Mouse (Mus musculus) cerebellum, postnatal 25 days (tissue): ENCODE data around the gene Coro7.

Experiments used
- DNase-seq, 2 experiments: peaks; one replicate each; pipeline ENCODE4 v3.0.0; 2021; ENCODE audit warnings: mixed read lengths in 2 of 2

Coro7 gene

DNA sequence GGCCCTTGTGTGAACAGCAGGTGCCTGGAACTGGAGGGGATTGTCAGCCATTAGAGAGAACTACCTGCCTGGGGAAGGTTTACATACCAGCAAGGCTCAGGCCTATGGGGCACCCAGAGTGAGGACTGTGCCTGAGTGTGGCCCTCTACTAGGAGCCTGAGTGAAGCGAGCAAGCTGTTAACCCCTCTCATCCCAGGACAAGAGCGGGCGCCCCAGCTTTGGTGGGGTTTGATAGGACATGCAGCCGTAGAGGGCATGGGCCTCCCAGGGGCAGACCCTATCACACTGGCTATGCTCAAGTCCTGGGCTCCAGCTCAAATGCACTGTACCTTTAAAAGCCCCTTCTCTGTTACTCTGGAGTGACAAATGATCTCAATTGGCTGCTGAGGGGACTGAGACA, 32.7 kb downstream of the Coro7 start:
- DNase-seq, result no peak

DNA sequence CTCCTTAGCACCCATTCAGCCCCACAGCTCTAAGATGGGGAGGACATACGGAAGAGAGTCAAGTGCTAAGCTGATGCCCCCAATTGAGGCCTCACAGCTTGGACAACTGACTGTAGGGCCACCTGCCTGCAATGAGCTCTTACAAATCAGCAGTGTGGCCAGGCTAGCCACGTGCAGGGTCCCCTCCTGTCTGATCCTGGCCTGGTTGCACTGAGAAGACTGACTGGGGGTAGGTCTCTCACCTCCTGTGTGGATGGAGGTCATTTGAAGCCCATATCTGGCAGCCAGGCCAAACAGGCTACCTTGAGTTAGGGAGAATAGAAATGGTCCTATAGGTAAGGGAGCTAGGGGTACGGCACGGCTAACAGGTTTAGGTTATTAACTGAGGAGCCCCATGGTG, 33.7 kb downstream of the Coro7 start:
- DNase-seq, result no peak

DNA sequence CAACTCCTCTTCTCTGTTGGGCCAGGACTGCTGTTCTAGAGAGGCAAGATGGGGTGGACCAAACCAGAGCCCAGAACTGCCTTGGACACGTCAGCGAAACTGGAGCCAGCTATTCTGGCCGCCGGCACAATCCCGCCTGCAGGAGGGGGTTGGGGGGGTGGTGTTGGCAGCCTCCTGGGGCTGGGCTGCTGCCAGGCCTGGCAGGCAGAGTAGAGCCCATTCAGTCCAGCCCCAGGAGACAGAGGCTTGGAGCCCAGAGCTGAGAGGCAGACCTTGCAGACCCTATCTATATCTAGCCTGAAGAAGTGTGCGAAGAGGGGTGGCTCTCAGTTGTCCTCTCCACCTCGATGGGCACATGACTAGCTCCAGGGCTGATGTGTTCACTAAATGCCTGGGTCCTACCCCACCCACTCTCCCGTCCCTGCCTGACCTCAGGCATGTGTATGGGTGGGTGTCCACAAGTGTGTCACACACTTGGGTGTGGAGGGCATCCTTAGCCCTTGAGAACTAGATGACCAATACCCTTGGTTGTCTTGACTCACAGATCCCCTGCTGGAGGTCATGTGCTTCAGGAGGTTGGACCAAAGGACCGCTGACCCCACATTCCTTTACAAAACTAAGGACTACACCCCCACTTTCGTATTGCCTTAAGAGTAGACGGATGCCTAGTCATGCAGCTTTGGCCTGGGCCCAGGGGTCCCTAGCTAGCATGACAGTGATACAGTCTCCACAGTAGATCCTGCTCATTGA, 35.7 kb downstream of the Coro7 start:
- peak; percentile 85 to 90 for DNase-seq

DNA sequence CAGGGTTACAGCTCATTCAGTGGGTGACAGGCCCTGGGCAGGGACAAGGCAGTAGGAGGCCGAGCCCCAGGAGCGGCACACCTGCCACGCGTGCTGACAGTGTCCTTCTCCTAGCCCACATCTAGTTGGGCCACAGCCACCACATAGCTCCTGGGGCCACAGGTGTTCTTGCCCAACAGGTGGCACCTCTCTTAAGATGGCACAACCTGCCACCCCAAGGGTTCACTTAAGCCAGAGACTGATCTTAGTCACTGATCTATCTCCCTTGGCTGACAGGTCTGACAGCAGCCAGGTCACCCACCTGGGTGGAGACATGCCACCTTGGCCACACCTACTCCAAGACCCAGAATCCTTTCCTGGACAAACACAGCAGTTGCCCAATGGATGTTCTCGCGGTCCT, 36.6 kb downstream of the Coro7 start:
- peak in 1 of 2 experiments; percentile 5 for DNase-seq

DNA sequence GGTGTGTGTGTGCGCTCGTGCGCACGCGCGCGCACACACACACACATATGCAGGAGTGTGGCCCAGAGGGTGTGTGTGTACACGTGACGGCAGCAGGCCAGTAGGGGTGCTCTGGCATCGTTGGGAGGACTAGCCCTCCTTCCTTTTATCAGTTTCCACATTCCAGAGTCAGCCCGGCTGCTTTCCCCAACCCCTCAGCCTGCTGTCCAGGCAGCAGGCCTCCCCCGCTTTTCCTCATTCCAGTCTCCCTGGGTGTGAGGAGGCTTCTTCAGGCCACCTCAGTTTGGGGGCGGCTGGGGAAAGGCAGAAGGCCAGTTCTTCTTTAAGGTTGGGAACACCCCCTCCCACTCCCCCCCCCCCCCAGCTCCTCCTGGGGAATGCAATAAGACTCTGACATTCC, 37.4 kb downstream of the Coro7 start:
- peak in 1 of 2 experiments; percentile 5 for DNase-seq

DNA sequence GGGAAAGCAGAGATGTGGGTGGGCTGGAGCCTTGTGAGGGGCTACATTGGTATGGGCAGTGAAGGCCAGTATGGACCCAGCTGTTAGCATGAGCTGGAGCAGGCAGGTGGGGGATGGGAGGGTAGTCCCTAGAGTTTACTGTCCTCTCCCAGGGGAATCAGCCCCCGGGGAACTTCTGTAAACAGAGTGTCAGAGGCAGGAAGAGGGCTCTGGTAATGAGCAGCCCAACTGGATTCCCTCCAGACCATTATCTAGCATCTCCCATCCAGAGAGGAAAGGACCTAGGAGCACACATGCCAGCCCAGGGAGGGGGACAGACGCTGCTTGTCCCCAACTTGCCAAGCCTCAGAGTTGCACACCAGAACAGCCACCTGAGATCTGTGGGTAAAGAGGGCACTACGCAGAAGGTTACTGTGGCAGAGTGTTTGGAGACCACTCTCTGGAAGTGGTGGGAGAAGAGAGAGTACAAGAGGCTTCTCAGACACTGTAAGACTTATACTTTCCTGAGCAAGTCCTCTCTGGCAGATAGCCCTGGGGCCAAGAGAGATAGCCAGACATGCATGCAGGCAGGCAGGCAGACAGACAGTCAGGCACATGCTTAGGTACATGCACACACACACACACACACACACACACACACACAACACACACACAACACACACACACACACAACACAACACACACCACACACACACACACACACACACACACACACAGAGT, 38.3 kb downstream of the Coro7 start:
- DNase-seq, result no peak

DNA sequence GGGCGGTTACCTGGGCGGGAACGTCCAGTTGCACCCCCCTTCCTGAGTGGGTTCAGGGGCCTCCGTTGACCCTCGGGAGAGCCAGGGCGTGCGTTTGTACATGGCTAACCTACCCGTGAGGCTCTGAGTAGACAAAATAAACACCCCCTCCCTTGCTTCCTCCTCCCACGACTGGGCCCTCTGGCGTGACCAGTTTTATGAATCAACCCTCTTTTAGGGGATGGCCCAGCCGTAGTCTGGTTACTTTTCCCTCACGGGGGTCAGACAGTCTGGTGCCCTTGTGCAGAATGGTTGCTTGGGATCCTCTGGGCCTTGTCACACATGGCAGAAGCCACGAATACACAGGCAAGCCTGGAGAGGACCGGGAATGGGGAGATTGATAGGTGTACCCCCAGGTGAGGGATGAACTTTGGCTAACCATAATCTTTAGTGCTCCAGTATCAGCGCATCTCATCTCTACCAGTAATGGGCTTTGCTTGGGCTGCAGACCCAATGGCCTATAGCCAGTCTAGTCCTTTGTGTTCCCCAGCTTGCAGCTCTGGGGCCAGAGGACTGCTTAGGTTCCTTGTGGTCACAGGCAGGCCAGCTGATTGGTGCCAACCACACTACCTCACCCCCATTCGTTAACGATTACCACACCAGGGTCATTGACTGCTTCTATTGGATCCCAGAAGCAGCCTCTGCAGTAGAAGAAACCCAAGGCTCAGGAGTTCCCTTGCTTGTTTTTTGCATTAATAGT, 39.1 kb downstream of the Coro7 start:
- DNase-seq, result no peak

DNA sequence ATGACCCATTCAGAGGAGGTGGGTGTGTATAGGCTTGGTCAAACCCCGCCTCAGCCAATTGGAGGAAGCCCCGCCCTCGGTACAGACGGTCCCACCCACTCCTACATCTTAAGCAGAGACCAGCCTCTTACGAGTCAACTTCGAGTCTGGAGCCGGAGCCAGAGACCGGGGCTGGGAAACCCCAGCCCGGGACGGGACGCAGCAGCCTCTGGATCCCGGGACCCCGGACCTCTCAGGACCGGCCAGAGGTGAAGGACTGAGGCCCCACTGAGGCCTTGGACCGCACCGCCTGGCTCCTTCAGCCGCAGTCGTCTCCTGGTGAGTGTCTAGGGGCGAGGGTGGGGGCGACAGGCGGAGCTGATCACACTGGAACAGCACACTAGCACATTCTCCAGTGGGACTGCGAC, 39.7 kb downstream of the Coro7 start, which contains the start of the genes Vasn and Dnaja3:
Gene Vasn, plus strand, starts transcription at position 111 of the 407 bp plus-strand sequence.
Gene Dnaja3, plus strand, starts transcription at position 159 of the 407 bp plus-strand sequence.
- peak in 1 of 2 experiments; percentile 38 for DNase-seq

DNA sequence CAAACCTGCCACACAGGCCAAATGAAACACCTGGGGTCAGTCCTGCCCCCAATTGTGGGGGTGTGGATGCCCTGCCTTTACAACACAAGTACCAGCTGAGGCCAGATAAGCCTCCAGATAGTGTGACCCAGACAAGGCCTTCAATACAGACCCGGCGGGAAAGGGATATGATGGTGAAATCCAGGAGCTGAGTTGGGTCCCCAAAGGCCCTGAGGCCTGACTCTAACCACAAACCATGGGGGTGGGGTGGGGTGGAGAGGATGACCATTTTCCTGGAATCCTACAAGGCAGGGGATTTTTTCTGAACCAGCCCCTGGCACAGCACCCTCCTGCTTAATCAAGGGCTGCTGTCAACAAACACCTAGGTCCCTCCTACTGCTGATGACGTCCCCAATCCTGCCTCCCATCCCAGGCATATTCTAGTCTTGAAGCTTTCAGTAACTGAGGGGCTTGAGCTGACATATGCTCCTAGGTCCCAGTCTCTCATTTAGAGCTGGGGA, 40.6 kb downstream of the Coro7 start:
- no peak for DNase-seq

DNA sequence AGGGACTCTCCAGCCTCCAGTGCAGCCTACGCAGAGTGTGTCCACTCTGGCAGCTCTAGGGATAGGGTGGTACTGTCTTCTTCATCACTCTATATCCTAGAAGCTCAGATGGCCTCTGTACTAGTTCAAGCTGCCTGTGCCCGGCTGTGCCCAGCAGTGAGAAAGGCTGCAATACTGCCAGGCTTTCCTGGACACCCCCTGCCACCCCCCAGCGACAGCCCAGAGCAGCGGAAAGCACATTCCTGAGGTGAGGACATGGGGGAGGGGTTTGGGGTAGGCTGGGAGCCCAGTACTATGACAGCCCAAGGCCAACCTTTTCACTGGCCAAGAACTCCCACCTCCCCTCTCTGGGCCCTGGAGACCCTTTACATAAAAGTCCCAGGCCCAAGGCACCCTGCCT, 43.8 kb downstream of the Coro7 start:
- no peak for DNase-seq

DNA sequence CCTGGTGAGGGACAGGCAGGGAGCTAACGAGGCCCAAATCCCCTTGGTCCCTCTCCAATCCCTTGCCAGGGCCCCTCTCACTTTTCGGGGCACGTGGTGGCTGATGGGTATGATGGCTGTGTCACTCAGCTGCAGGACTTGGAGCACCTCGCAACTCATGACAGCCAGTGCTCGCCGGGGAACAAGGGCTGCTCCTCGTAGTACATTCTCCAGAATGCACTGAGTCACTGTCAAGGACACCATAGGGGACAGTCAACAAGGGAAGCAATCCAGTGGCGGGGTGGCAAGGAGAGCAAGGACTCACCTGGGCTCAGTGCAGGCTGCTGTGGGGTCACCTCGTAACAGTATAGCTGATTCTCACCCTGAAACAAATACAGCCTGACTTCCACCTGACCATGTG, 44.9 kb downstream of the Coro7 start:
- no peak for DNase-seq

DNA sequence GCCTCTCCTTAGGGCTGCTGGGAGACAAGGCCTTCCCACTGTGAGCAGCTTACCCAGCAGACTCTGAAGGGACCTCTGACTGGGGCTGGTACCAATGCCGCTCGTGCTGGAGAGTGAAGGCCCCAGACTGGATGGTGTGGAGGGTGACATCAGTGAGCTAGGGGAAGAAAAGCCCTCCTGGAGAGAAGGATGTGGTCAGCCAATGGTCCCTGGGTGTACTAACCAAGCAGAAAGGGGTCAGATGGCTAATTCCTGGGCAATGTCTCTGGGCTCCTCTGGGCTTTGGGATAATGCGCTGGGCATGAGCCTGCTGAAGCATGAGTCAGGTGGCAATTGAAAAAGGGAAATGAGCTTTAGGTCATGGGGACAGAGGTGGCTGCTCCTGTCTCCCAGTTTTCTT, 45.9 kb downstream of the Coro7 start:
- DNase-seq, result no peak

DNA sequence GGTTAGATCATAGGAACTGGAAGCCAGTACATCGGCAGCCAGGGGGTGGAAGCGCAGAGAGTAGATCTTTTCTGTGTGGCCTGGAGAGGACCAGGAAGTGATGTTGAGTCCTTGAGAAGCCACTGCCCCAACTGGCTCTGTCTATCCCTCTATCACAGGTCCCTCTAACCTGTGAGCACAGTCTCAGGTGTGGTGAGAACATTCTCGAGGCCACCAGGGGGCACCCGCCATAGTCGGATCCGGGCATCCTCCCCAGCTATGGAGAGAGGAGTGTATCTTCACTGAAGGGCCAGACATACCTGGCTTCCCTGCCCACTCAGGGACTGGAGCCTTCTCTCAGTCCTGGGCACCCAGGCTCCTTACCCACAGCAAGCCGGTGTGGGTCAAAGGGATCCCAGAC, 47.5 kb downstream of the Coro7 start:
- DNase-seq, result peak; percentile 56 to 74

DNA sequence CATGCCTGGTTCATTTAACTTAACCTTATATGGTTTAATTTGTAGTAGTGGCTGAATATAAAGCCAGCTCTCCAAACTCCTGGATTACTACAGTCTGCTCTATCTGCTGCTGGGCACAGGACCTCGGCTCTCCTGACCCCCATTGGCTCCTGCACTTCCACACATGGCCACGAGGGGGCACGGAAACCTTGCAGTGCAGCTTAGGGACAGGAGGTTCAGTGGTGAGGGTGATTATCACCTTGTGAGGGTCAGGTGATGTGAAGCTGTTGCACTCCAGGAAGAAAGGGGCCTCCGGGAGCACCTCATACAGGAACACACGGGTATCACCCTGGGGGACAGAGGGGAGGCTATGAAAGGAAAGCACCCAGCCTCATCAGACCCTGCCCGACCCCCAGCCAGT, 49.6 kb downstream of the Coro7 start:
- DNase-seq, result peak; percentile 87 to 92

DNA sequence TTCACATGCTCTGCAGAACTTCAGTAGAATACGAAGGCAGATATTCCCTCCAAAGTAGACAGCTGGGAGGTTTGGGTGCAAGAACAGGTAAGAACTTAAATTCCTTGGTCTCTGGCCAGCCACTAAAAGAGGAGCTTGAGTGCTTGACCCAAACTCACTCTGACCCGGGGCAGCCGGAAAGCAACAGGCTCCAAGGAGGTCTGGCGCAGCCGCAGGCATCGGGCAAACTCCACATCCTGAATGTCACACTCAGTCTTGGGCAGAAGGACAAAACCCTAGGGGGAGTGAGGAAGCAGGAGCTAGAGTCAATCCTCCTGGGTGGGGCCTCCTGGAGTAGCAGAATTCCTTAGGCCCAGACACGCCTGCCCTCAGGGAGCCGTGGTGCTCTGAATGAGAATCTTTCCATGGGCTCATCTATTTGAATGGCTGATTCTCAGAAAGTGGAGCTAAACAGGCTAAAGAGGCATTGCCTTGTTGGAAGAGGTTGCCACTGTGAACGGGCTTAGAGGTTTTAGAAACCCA, 50.6 kb downstream of the Coro7 start:
- DNase-seq, result no peak

DNA sequence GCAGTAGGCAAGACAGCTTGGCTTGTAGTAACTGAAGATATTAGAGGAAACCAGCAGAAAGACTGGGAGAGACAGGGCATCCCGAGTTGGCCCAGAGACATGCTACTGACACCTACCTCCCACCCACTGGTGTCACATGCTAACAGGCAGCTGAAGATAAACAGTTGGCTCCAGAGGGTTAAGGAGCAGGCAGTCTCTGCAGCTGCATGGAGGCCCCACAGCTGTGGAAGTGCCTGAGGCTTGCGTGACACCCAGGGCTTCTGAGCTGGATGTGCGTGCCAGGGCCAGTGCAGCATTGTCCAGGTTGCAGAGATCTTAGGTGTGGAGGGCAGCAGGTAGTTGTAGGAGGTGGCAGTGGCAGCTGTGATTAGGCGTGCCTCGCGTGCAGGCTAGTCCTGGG, 52.5 kb downstream of the Coro7 start:
- no peak for DNase-seq

DNA sequence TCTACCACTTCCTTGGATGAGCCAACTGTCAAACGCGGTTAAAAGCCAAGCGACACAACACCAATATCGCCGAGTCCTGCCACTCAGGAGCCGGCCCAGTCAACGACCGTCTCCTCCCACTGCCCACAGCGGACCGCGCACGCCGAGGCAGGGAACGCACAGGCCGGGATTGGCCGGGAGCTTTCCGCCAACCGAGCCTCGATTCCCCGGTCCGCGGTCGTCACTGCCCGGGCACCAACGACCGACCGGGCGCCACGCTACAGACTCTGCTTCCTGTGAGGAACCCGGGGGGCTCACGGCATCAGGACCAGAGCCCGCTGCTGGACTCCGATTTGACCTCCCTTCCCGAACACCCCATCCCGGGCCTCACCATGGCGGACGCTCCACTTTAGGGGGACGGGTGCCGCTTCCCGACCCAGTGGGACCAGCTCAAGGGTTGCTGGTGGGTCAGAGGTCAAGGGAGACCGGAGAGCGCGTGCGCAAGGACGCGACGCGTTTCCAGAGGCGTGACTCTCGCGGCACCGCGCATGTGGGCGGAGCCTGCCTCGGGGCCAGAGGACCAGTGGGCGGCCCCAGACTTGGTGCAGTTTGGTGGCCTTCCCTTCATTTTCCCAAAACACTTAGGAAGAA, 55.0 kb downstream of the Coro7 start, which contains the start of gene Pam16:
Gene Pam16, minus strand, starts transcription at position 508 of the 630 bp plus-strand sequence.
- peak; percentile 90 to 95 for DNase-seq

DNA sequence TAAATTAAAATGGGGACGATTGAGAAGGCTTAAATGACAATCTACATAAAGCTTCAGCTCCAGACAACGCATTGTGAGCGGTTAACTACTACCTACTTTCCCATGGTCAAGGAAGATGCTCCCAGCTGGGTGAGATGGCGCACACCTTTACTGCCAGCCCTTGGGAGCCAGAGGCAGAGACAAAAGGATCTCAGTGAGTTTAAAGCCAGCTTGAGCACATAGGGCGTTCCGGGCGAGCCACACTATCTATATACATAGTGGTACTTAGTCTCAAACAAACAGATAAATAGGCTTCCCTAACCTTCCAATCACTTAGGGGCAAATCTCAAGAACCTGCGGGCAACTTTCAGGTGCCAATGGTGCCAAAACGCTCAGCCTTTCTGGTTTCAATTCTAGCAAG, 55.5 kb downstream of the Coro7 start:
- no peak for DNase-seq

DNA sequence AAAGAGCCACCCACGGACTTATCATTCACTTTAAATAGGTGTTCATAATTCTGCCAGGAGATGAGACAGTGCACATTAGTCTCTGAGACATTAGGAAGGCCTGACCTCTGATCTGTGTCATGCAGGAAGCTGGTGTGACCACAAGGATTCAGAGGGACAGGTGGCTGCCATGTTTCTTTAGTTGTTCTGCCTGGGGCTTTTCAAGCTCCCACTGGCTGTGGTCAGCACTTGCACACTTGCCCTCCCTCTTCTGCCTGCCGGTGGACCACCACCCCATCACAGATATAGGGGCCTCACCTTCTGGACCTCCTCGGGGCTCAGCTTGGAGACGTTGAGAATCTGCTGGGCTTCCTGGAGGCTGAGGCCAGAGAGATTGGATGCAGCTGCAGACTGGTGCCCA, 62.7 kb downstream of the Coro7 start:
- DNase-seq, result no peak

DNA sequence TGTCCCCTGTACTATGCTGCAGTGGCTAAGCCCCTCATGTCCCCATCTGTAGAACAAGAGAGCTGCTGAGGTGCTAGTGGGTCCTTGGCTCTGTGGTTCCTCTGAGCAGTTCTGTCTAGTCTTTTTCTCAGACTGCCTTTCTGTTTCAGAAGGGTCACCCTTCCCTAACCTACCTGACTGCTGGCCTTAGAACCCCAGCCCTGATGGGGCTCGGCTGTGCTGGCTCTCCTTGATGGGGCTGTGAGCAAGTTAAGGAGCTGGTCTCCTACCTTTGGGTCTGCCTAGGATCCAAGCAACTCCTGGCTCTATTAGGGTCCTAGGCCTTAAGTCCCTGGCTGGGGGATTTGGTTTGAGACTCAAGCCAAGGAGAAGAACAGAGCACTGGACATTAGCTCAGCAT, 64.3 kb downstream of the Coro7 start:
- DNase-seq, result no peak

DNA sequence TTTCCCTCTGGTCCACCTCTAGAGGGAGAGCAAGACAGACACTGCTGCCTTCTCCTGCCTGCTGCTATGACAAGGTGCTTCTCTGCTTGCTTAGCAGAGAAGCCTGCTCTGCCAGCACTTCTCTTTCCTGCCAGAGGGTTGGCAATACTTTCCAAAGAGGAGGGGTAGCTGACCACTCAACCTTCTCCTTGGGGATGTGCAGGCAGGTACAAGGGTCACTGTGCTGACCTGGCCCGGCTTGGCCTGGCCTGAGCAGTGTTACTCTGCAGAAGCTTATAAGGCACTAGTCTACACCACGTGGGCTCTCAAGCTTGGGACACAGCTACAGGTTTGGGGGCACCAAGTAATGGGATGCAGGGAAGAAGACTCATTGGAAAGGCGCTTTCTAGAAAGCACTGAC, 64.9 kb downstream of the Coro7 start:
- DNase-seq, result no peak

DNA sequence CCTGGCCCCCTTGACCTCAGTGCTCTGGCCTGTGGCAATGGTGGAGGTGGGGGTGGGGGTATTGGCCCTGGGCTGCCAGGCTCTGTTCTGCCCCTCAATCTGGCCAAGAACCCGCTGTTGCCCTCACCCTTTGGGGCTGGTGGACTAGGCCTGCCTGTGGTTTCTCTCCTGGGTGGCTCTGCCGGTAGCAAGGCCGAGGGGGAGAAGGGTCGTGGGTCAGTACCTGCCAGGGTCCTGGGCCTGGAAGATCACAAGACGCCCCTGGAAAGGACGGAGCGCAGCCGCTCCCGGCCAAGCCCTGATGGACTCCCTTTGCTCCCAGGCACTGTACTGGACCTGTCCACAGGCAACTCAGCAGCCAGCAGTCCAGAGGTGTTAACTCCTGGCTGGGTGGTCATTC, 65.8 kb downstream of the Coro7 start:
- no peak for DNase-seq

DNA sequence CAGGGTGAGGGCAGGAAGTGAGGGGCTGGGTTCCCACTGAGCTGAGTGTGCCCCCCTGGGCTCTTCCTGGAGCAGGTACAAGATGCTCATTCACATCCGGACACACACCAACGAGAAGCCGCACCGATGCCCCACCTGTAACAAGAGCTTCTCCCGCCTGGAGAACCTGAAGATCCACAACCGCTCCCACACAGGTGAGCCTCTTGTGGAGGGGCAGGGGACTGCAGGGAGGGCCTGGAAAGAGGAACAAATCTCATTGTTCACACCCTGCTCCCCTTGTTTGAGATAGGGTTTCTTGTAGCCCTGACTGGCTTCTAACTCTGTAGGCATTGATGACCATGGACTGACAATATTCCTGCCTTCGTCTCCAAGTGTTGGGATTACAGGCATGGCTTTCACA, 67.9 kb downstream of the Coro7 start:
- DNase-seq, result no peak
